Mouse (Mus musculus) kidney, embryonic 15.5 days (tissue): ENCODE measurements around the gene Camsap2. TPM values are rescaled to one million over a fixed set of nuclear protein-coding genes. Genes with fewer than 3 reads are reported as not detected.

Source experiments
- ATAC-seq: fragments of 200-750 bp; cut with Nextera tagmentation; replicated peaks from 2 replicates; pipeline ENCODE4 v1.8.0; 2017; ENCODE audit warnings: moderate TSS enrichment; ENCODE audit not compliant: low FRiP score
- H3K27ac ChIP-seq: fragments of 300-500 bp; sonication (generic); 2 replicates; pipeline ENCODE4 v1.5.1; 2015; ENCODE audit warnings: mild to moderate bottlenecking, inconsistent platforms
- H3K27me3 ChIP-seq: fragments of 300-500 bp; sonication (generic); 2 replicates; pipeline ENCODE4 v1.6.1; 2015; ENCODE audit warnings: inconsistent platforms
- H3K36me3 ChIP-seq: fragments of 300-500 bp; sonication (generic); 2 replicates; pipeline ENCODE4 v1.6.1; 2015; ENCODE audit warnings: inconsistent platforms
- H3K4me1 ChIP-seq: fragments of 300-500 bp; sonication (generic); 2 replicates; pipeline ENCODE4 v1.6.1; 2015; ENCODE audit warnings: inconsistent platforms
- H3K4me2 ChIP-seq: fragments of 300-500 bp; sonication (generic); 2 replicates; pipeline ENCODE4 v1.6.1; 2015; ENCODE audit warnings: moderate library complexity, mild to moderate bottlenecking, inconsistent platforms
- H3K4me3 ChIP-seq: fragments of 300-500 bp; sonication (generic); replicated peaks from 2 replicates; pipeline ENCODE4 v1.5.1; 2015; ENCODE audit warnings: mild to moderate bottlenecking, inconsistent platforms
- H3K9ac ChIP-seq: fragments of 300-500 bp; sonication (generic); 2 replicates; pipeline ENCODE4 v1.6.1; 2015; ENCODE audit warnings: mild to moderate bottlenecking, inconsistent platforms
- H3K9me3 ChIP-seq: fragments of 300-500 bp; sonication (generic); replicated peaks from 2 replicates; pipeline ENCODE4 v1.6.1; 2016; ENCODE audit warnings: inconsistent platforms
- WGBS: fragments of 180-500 bp; shearing (Covaris S2); methylation state at CpG from one replicate; pipeline ENCODE4 v1.1.7; 2015; ENCODE audit warnings: mixed read lengths; 5-methylcytosine and 5-hydroxymethylcytosine counted together
- polyA plus RNA-seq: library from polyadenylated mRNA; unstranded; fragments of >200 nt; fragmentation: Nextera tagmentation; extraction: Ambion mirVana; gene quantifications from 2 replicates; pipeline ENCODE4 v1.2.1, GENCODE M21; 2015

Gene Camsap2
- polyA plus RNA-seq, result 9.0 and 9.9 TPM in 2 replicates

DNA sequence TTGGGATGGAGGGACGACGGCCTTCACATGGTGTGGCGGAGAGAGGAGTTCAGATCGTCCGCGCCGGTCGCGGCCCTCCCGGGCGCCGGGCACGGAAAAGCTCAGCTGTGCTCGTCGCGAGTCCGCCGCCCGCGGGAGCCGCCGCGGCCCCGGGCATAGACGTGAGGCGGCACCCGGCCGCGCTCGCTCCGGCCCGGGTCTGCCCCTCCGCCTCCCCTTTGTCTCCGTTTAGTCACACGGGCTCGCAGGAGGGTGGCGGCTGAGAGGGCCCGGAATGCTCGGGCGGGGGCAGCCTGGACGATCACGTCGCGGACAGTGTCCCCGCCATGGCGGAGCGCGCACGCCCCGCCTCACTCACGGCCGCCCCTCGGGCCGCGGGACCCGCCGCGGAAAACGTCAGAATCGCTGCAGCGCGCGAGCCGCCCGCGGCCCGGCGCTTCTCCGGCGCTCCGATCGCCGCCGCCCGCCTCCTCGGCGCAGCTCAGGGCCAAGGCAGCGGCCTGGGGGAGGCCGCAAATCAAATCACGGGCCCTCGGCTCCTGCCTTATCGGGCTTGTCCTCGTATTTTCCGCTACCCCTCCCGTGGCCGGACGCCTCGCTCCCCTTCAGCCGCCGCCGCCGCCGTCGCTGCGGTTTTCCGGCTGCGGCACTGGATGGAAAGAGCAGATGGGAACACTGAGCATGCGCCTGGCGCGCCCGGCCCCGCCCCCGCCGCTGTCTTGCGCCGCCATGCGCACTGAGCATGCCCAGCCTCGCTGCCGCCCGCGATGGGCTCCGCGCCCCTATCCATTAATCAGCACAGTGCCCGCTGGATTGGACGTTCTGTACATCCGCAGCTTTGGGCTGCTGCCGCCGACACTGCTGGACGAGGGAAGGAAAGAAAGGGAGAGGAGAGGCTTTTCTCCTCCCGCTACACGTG is at the start of gene Camsap2:
Gene Camsap2 (minus strand): TSS at position 651 of the 919 bp plus-strand sequence.
- H3K9ac ChIP-seq, result peak within 1 kb of the TSS; percentile 93
- H3K27ac ChIP-seq, result peak within 1 kb of the TSS; percentile 98
- ATAC-seq, result peak; percentile 97
- no peaks in the 10 kb centered on the region for H3K27me3 ChIP-seq
- peaks cover 31% of the 10 kb centered on the region for H3K4me1 ChIP-seq
- H3K4me3 ChIP-seq, result peak within 1 kb of the TSS; percentile 97
- WGBS, result under 1% methylated on average over 120 of the region's 121 CpGs
- no peaks in the 10 kb centered on the region for H3K9me3 ChIP-seq
- peak within 1 kb of the TSS; percentile 75 for H3K4me2 ChIP-seq
- no peaks in the 10 kb centered on the region for H3K36me3 ChIP-seq

DNA sequence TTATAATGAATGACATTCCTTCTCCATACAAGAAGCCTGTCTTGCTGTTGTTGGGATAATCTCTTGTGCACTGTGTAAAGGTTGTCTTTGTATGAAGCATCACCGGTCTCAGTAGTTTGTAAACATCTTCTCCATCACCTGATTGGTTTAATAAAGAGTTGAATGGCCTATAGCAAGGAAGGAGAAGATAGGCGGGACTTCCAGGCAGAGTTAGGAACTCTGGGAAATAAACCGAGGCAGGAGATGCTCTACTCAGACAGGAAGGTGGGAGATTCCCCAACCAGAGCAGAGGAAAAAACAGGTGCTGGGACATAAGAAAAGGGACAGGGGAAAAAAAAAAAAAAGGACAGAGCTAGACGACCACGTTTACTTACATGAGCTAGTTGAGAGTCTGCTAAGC is 49.2 kb upstream of the Camsap2 start:
- Histone ChIP-seq H3K4me2 (peak overlapping the region; percentile 37; the same call in 1 of the 2 replicates), H3K36me3 (no peaks in the 10 kb centered on the region), H3K9ac (no peak overlapping the region), H3K27me3 (no peaks in the 10 kb centered on the region), H3K9me3 (no peaks in the 10 kb centered on the region), H3K4me1 (0 out of 2 replicates have a peak, but pooled peaks cover 2% of the 10 kb centered on the region), H3K4me3 (no peak overlapping the region), H3K27ac (no peak overlapping the region)
- whole genome bisulfite sequencing, result 39% methylated on average over 5 of the region's 5 CpGs
- no peak for ATAC-seq

DNA sequence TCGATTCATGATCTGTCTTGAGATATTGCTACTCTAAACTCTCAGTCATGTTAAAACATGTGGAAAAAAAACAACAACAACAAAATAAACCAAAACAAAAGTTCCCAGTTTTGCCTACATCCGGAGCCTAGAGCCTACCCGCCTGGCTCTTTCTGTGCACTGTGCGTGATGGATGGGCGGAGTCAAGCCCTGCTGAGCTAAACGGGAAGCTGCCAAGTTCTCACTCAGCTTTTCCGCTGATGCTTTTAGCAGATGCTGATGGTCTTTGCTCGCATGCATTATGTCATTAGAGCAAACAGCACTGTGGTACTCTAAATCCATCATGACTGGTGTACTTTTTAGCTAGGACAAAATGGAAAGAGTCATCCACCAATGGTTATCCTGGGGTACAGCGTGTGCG is 48.6 kb upstream of the Camsap2 start:
- 37% methylated on average over 10 of the region's 10 CpGs for WGBS
- H3K9ac ChIP-seq, result no peak overlapping the region
- no peak overlapping the region for H3K4me3 ChIP-seq
- H3K9me3 ChIP-seq, result no peaks in the 10 kb centered on the region
- no peaks in the 10 kb centered on the region for H3K27me3 ChIP-seq
- no peaks in the 10 kb centered on the region for H3K36me3 ChIP-seq
- 0 out of 2 replicates have a peak, but pooled peaks cover 2% of the 10 kb centered on the region for H3K4me1 ChIP-seq
- peak overlapping the region; percentile 37 for H3K4me2 ChIP-seq
- no peak overlapping the region for H3K27ac ChIP-seq
- ATAC-seq, result peak; percentile 43; the same call in 1 of the 2 replicates

DNA sequence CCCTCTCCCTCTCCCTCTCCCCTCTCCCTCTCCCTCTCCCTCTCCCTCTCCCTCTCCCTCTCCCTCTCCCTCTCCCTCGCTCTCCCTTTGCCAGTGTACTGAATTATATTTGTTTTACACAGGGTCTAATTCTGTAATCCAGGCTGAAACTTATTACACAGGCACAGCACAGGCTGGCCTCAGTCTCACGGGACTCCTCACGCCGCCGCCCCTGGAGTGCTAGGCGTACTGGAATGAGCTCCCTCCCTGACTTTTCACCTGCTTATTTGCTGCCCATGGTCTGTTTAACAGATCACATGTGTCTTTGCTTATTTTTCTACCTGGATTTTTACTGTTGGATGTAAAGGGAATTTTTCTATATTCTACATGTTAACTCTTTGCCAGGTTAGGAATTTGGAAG is 41.0 kb upstream of the Camsap2 start:
- Histone ChIP-seq H3K36me3 (no peaks in the 10 kb centered on the region), H3K4me3 (no peak overlapping the region), H3K4me1 (no peaks in the 10 kb centered on the region), H3K9me3 (no peaks in the 10 kb centered on the region), H3K27me3 (no peaks in the 10 kb centered on the region), H3K27ac (no peak overlapping the region), H3K9ac (no peak overlapping the region), H3K4me2 (no peak overlapping the region)
- 37% methylated on average over 5 of the region's 6 CpGs for WGBS
- ATAC-seq, result no peak

DNA sequence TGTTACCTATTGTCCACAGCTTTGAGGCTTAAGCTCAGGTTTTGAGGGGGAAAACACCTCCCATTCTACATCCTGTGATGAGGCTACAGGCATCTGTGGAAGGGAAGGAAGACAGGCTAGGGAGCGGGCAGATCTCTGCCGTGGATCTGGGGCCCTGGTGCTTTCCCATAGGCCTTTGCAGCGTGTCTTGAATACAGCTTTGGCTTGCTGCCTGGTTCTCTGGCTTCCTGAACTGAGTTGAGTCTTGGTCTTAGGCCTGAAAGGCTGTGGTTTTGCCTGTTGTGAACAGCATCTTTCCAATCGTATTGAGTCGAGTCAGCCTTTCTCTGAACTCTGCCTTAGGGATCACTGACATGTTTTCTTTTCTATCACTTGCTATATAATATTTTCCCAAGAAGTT is 35.7 kb upstream of the Camsap2 start:
- Histone ChIP-seq H3K4me2 (no peak overlapping the region), H3K27ac (no peak overlapping the region), H3K9ac (no peak overlapping the region), H3K9me3 (no peaks in the 10 kb centered on the region), H3K36me3 (no peaks in the 10 kb centered on the region), H3K27me3 (no peaks in the 10 kb centered on the region), H3K4me3 (no peak overlapping the region), H3K4me1 (no peaks in the 10 kb centered on the region)
- WGBS, result 78% methylated on average over 5 of the region's 5 CpGs
- ATAC-seq, result no peak

DNA sequence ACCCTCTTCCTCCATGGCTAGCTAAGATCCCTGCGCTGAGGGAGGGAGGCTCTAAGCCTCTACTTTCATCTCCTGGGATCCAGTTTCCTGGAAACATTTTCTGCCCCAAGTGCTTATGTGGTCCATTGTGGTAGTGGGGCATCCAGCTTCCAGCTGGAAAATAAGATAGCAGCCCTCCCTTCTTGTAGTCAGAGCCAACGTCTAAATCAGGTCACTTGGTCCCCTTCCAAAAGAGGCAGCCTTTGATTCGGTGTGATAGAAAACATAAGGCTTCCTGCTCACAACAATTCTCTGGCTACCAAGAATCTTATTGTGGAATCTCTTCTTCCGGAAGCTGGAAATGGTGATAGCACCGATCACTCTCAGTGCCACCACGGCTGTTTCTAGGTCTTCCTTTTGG is 35.3 kb upstream of the Camsap2 start:
- no peaks in the 10 kb centered on the region for H3K27me3 ChIP-seq
- H3K4me2 ChIP-seq, result no peak overlapping the region
- H3K27ac ChIP-seq, result no peak overlapping the region
- H3K36me3 ChIP-seq, result no peaks in the 10 kb centered on the region
- no peak overlapping the region for H3K9ac ChIP-seq
- no peaks in the 10 kb centered on the region for H3K4me1 ChIP-seq
- ATAC-seq, result no peak
- no peaks in the 10 kb centered on the region for H3K9me3 ChIP-seq
- H3K4me3 ChIP-seq, result no peak overlapping the region
- WGBS, result 64% methylated on average over 6 of the region's 6 CpGs

DNA sequence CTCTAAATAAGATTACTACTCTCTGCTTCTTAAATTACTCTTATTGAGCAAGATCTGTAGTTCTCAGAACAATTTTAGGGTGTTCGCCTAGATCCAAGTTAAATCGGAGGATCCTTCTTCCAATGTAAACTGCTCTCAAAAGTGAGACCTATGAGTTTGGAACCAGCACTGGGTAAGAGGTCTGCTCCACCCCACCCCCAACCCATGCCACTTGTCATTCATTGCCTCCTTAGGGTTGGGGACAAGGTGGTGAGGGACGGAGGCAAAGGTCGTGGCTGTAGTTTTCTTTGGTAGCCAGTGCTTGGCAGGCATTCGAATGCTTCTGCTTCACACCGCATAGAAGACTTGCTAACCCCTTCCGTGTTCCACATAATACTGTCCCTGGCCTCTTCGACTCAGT is 34.7 kb upstream of the Camsap2 start:
- WGBS, result 90% methylated on average over 8 of the region's 8 CpGs
- no peaks in the 10 kb centered on the region for H3K4me1 ChIP-seq
- no peak overlapping the region for H3K9ac ChIP-seq
- no peaks in the 10 kb centered on the region for H3K27me3 ChIP-seq
- H3K27ac ChIP-seq, result no peak overlapping the region
- no peak overlapping the region for H3K4me3 ChIP-seq
- no peak overlapping the region for H3K4me2 ChIP-seq
- ATAC-seq, result no peak
- H3K36me3 ChIP-seq, result no peaks in the 10 kb centered on the region
- H3K9me3 ChIP-seq, result no peaks in the 10 kb centered on the region

DNA sequence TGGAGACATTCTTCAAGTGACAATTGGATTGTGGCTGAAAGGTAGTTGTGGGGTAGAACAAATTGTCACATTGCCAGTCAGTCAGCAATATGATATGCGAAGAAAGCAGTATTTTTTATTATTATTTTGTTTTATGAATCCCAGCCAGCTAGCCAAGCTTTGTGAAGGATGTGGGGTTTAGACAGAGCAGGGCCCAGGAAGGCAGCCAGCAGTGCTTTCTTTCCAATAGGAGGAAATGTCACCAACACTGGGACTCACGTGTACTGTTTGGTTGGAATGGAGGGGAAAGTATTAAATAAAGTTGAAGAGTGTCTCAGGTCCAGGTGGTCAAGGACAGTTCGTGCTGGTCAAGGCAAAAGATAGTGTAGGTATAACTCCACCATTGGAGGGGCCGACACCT is 34.3 kb upstream of the Camsap2 start:
- Histone ChIP-seq H3K27ac (no peak overlapping the region), H3K9me3 (no peaks in the 10 kb centered on the region), H3K27me3 (no peaks in the 10 kb centered on the region), H3K4me3 (no peak overlapping the region), H3K9ac (no peak overlapping the region), H3K4me2 (no peak overlapping the region), H3K4me1 (no peaks in the 10 kb centered on the region), H3K36me3 (no peaks in the 10 kb centered on the region)
- WGBS, result 84% methylated on average over 4 of the region's 4 CpGs
- ATAC-seq, result no peak

DNA sequence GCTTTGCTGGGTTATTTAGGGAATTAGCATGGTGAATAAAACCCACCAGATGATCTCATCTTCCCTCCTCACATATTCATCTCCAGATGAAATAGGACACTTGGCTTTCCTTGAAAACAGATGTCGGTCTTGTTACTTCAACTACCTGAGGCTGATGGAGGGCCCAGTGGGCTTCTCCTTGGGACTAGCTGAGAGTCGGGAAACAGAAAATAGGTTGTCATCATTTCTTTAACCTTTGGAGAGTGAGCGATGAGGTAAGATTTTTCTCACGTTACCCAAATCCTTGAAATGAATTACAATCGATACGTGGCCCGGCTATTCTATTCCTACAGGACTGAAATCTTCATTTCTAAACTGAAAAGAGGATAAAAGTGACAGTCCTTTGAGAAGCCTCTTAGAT is 33.4 kb upstream of the Camsap2 start:
- Histone ChIP-seq H3K9ac (no peak overlapping the region), H3K27ac (no peak overlapping the region), H3K9me3 (no peaks in the 10 kb centered on the region), H3K36me3 (no peaks in the 10 kb centered on the region), H3K4me3 (no peak overlapping the region), H3K4me2 (no peak overlapping the region), H3K27me3 (no peaks in the 10 kb centered on the region), H3K4me1 (no peaks in the 10 kb centered on the region)
- ATAC-seq, result no peak
- 91% methylated on average over 7 of the region's 7 CpGs for WGBS

DNA sequence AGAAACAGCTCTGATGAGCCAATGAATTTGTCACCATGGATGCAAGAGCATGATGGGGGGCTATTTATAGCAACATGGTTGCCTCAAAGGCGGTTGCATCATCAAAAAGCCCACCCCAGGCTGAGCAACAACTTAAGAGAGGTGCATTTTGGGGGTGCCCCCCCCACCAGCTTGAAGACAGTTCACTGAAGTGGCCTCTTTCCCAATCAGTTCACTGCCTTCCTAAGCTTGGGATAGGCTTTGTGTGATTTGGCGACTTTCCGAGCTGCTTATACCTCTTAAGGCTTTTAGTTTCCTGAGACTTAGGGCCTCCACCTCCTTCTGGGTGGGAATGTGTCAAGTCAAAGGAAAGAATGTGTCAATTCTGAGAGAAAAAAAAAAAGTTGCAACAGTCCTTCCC is 20.1 kb upstream of the Camsap2 start:
- Histone ChIP-seq H3K36me3 (no peaks in the 10 kb centered on the region), H3K4me1 (no peaks in the 10 kb centered on the region), H3K9ac (no peak overlapping the region), H3K27ac (no peak overlapping the region), H3K4me2 (no peak overlapping the region), H3K9me3 (no peaks in the 10 kb centered on the region), H3K4me3 (no peak overlapping the region), H3K27me3 (no peaks in the 10 kb centered on the region)
- ATAC-seq, result no peak
- 90% methylated on average over 3 of the region's 3 CpGs for WGBS

DNA sequence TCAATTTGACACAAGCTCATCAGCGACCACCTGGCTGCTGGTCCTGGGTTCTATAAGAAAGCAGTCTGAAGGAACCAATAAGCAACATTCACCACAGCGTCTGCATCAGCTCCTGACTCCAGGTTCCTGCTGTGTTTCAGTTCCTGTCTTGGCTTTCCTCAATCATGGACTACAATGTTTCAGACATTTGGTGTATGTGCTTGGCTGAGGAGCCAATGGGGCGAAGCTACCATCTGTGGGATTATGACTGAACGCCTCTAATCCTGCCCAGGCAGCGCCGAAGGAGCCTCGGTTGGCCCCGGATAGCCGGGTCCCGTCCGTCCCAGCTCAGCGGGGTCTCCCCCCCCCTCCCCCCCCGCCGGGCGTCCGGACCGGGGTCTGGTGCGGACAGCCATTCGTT is 18.8 kb upstream of the Camsap2 start:
- ATAC-seq, result no peak
- H3K4me2 ChIP-seq, result no peak overlapping the region
- H3K36me3 ChIP-seq, result no peaks in the 10 kb centered on the region
- no peaks in the 10 kb centered on the region for H3K4me1 ChIP-seq
- H3K9ac ChIP-seq, result no peak overlapping the region
- no peak overlapping the region for H3K27ac ChIP-seq
- H3K9me3 ChIP-seq, result no peaks in the 10 kb centered on the region
- H3K4me3 ChIP-seq, result no peak overlapping the region
- H3K27me3 ChIP-seq, result no peaks in the 10 kb centered on the region
- WGBS, result 64% methylated on average over 18 of the region's 19 CpGs

DNA sequence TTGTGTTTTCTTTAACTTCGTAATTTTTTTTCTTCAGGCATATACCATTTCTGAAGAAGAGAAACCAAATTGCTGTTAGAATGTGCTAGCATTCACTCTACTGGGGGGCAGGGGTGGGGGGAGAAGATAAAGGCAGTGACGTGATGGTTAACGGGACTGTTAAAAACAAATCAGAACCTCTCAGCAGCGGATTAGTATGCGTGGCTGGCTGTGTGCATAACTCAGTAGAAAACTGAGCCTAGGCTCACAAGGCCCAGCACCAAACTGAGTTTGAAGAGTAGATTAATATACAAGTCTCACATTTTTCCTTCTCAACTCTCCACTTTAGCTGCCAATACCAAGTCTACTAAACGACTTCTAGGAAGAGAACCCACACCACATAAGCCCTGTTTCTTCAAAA is 17.1 kb upstream of the Camsap2 start:
- Histone ChIP-seq H3K36me3 (no peaks in the 10 kb centered on the region), H3K4me3 (no peak overlapping the region), H3K9ac (no peak overlapping the region), H3K4me1 (no peaks in the 10 kb centered on the region), H3K27me3 (no peaks in the 10 kb centered on the region), H3K4me2 (no peak overlapping the region), H3K9me3 (no peaks in the 10 kb centered on the region), H3K27ac (no peak overlapping the region)
- ATAC-seq, result no peak
- WGBS, result 72% methylated on average over 6 of the region's 6 CpGs
